Mouse (Mus musculus) midbrain, embryonic 13.5 days (tissue): ENCODE results near the gene Junb. TPM values are rescaled to one million over a fixed set of nuclear protein-coding genes. Genes with fewer than 3 reads are reported as not detected.
A peak's percentile ranks its signal among the peaks of the same experiment; 100 is the strongest.

Source experiments
- ATAC-seq: fragments of 200-750 bp; cut with Nextera tagmentation; 2 replicates; pipeline ENCODE4 v1.8.0; 2017; ENCODE audit warnings: mild to moderate bottlenecking, moderate TSS enrichment, moderate library complexity
- H3K27ac ChIP-seq: fragments of 300-500 bp; sonication (generic); 2 replicates; pipeline ENCODE4 v1.5.1; 2015; ENCODE audit warnings: inconsistent platforms, mild to moderate bottlenecking, moderate library complexity
- H3K27me3 ChIP-seq: fragments of 300-500 bp; sonication (generic); 2 replicates; pipeline ENCODE4 v1.6.1; 2015; ENCODE audit warnings: mild to moderate bottlenecking, inconsistent platforms
- H3K36me3 ChIP-seq: fragments of 300-500 bp; sonication (generic); 2 replicates; pipeline ENCODE4 v1.6.1; 2015; ENCODE audit warnings: mild to moderate bottlenecking, inconsistent platforms
- H3K4me1 ChIP-seq: fragments of 300-500 bp; sonication (generic); replicated peaks from 2 replicates; pipeline ENCODE4 v1.6.1; 2015; ENCODE audit warnings: inconsistent platforms
- H3K4me2 ChIP-seq: fragments of 300-500 bp; sonication (generic); replicated peaks from 2 replicates; pipeline ENCODE4 v1.6.1; 2015; ENCODE audit warnings: moderate library complexity, mild to moderate bottlenecking, inconsistent platforms
- H3K4me3 ChIP-seq: fragments of 300-500 bp; sonication (generic); replicated peaks from 2 replicates; pipeline ENCODE4 v1.5.1; 2015; ENCODE audit warnings: mild to moderate bottlenecking, inconsistent platforms
- H3K9ac ChIP-seq: fragments of 300-500 bp; sonication (generic); replicated peaks from 2 replicates; pipeline ENCODE4 v1.6.1; 2015; ENCODE audit warnings: mild to moderate bottlenecking, inconsistent platforms
- H3K9me3 ChIP-seq: fragments of 300-500 bp; sonication (generic); 2 replicates; pipeline ENCODE4 v1.6.1; 2016; ENCODE audit warnings: mild to moderate bottlenecking, inconsistent platforms
- whole genome bisulfite sequencing: fragments of 180-500 bp; shearing (Covaris S2); methylation state at CpG from one replicate; pipeline ENCODE4 v1.1.7; 2015; 5-methylcytosine and 5-hydroxymethylcytosine counted together
- polyA plus RNA-seq: library from polyadenylated mRNA; unstranded; fragments of >200 nt; fragmentation: Nextera tagmentation; extraction: Ambion mirVana; gene quantifications from 2 replicates; pipeline ENCODE4 v1.2.1, GENCODE M21; 2015

The Junb gene
- polyA plus RNA-seq, 1 experiment from 2014 or later = 6.1 TPM

GRCm38 (mm10) chr8:84945235-84945632 lies 33.3 kb downstream of the Junb start:
- H3K4me3 ChIP-seq = peak overlapping the region; percentile 68
- peaks cover 34% of the 10 kb centered on the region for H3K4me1 ChIP-seq
- peak overlapping the region; percentile 76 for H3K9ac ChIP-seq
- peak; percentile 77 for ATAC-seq
- H3K4me2 ChIP-seq = peak overlapping the region; percentile 92
- WGBS = 2% methylated on average over 11 of the region's 11 CpGs
- peak overlapping the region; percentile 69 for H3K27ac ChIP-seq
- peaks cover 65% of the 10 kb centered on the region for H3K27me3 ChIP-seq
- H3K9me3 ChIP-seq = no peaks in the 10 kb centered on the region
- no peaks in the 10 kb centered on the region for H3K36me3 ChIP-seq

GRCm38 (mm10) chr8:84944478-84945160 lies 33.9 kb downstream of the Junb start:
- Histone ChIP-seq H3K4me2 (peak overlapping the region; percentile 92), H3K4me3 (peak overlapping the region; percentile 68), H3K27me3 (peaks cover 59% of the 10 kb centered on the region), H3K36me3 (no peaks in the 10 kb centered on the region), H3K4me1 (peaks cover 34% of the 10 kb centered on the region), H3K9me3 (no peaks in the 10 kb centered on the region), H3K27ac (no peak overlapping the region), H3K9ac (no peak overlapping the region)
- 2% methylated on average over 26 of the region's 26 CpGs for WGBS
- ATAC-seq = peak; percentile 13; the same call in 1 of the 2 replicates

- Histone ChIP-seq H3K27ac (no peak overlapping the region), H3K36me3 (no peaks in the 10 kb centered on the region), H3K9ac (no peak overlapping the region), H3K4me1 (peaks cover 34% of the 10 kb centered on the region), H3K4me2 (no peak overlapping the region), H3K27me3 (peaks cover 55% of the 10 kb centered on the region), H3K4me3 (no peak overlapping the region), H3K9me3 (no peaks in the 10 kb centered on the region)
- WGBS = 21% methylated on average over 4 of the region's 4 CpGs
- no peak for ATAC-seq
These were observed 34.8 kb downstream of the Junb start for GRCm38 (mm10) chr8:84943699-84944098.

GRCm38 (mm10) chr8:84937620-84938485 lies 40.7 kb downstream of the Junb start:
- peak overlapping the region; percentile 97 for H3K27ac ChIP-seq
- H3K27me3 ChIP-seq = peaks cover 23% of the 10 kb centered on the region
- no peaks in the 10 kb centered on the region for H3K9me3 ChIP-seq
- peaks cover 38% of the 10 kb centered on the region for H3K4me1 ChIP-seq
- peak overlapping the region; percentile 89 for H3K4me3 ChIP-seq
- WGBS = 69% methylated on average over 13 of the region's 13 CpGs
- peaks cover 6% of the 10 kb centered on the region for H3K36me3 ChIP-seq
- no peak for ATAC-seq
- H3K9ac ChIP-seq = peak overlapping the region; percentile 98
- peak overlapping the region; percentile 73 for H3K4me2 ChIP-seq

- Histone ChIP-seq H3K9ac (peak within 1 kb of the TSS; percentile 98), H3K4me2 (peak within 1 kb of the TSS; percentile 73), H3K27me3 (peaks cover 24% of the 10 kb centered on the region), H3K27ac (peak within 1 kb of the TSS; percentile 97), H3K4me1 (peaks cover 38% of the 10 kb centered on the region), H3K9me3 (no peaks in the 10 kb centered on the region), H3K4me3 (peak within 1 kb of the TSS; percentile 89), H3K36me3 (peaks cover 14% of the 10 kb centered on the region)
- WGBS = under 1% methylated on average over 49 of the region's 50 CpGs
- ATAC-seq = peak; percentile 73
These were observed 41.5 kb downstream of the Junb start, which contains the start of gene Mast1 for GRCm38 (mm10) chr8:84936962-84937546. Gene Mast1, minus strand, starts transcription at chr8:84937359.

GRCm38 (mm10) chr8:84936041-84936961 lies 42.2 kb downstream of the Junb start:
- H3K4me2 ChIP-seq = peak overlapping the region; percentile 73
- H3K4me3 ChIP-seq = peak overlapping the region; percentile 89
- WGBS = 14% methylated on average over 23 of the region's 23 CpGs
- peaks cover 38% of the 10 kb centered on the region for H3K4me1 ChIP-seq
- ATAC-seq = peak; percentile 59
- peaks cover 26% of the 10 kb centered on the region for H3K27me3 ChIP-seq
- peaks cover 21% of the 10 kb centered on the region for H3K36me3 ChIP-seq
- no peaks in the 10 kb centered on the region for H3K9me3 ChIP-seq
- peak overlapping the region; percentile 97 for H3K27ac ChIP-seq
- H3K9ac ChIP-seq = peak overlapping the region; percentile 98

- Histone ChIP-seq H3K27ac (peak overlapping the region; percentile 97), H3K27me3 (peaks cover 31% of the 10 kb centered on the region), H3K4me2 (peak overlapping the region; percentile 73), H3K9me3 (no peaks in the 10 kb centered on the region), H3K9ac (peak overlapping the region; percentile 98), H3K4me1 (peaks cover 38% of the 10 kb centered on the region), H3K36me3 (peaks cover 26% of the 10 kb centered on the region), H3K4me3 (peak overlapping the region; percentile 89)
- ATAC-seq = peak; percentile 21
- WGBS = 4% methylated on average over 14 of the region's 14 CpGs
These were observed 43.0 kb downstream of the Junb start for GRCm38 (mm10) chr8:84935489-84935888.

GRCm38 (mm10) chr8:84934860-84935259 lies 43.7 kb downstream of the Junb start:
- ATAC-seq = peak; percentile 82
- peaks cover 32% of the 10 kb centered on the region for H3K36me3 ChIP-seq
- H3K4me3 ChIP-seq = peak overlapping the region; percentile 89
- H3K27me3 ChIP-seq = peaks cover 37% of the 10 kb centered on the region
- H3K4me2 ChIP-seq = peak overlapping the region; percentile 73
- WGBS = 1% methylated on average over 15 of the region's 15 CpGs
- H3K27ac ChIP-seq = peak overlapping the region; percentile 97
- H3K4me1 ChIP-seq = peaks cover 38% of the 10 kb centered on the region
- peak overlapping the region; percentile 98 for H3K9ac ChIP-seq
- no peaks in the 10 kb centered on the region for H3K9me3 ChIP-seq

- peaks cover 44% of the 10 kb centered on the region for H3K4me1 ChIP-seq
- no peaks in the 10 kb centered on the region for H3K9me3 ChIP-seq
- no peak overlapping the region; the same call in 1 of the 2 replicates for H3K9ac ChIP-seq
- peaks cover 44% of the 10 kb centered on the region for H3K27me3 ChIP-seq
- ATAC-seq = no peak
- peak overlapping the region; percentile 97; the same call in 1 of the 2 replicates for H3K27ac ChIP-seq
- WGBS = 83% methylated on average over 16 of the region's 16 CpGs
- peak overlapping the region; percentile 89 for H3K4me3 ChIP-seq
- H3K36me3 ChIP-seq = peaks cover 32% of the 10 kb centered on the region
- H3K4me2 ChIP-seq = peak overlapping the region; percentile 73
These were observed 44.6 kb downstream of the Junb start for GRCm38 (mm10) chr8:84933767-84934559.

GRCm38 (mm10) chr8:84930582-84930981 lies 47.9 kb downstream of the Junb start:
- 93% methylated on average over 13 of the region's 13 CpGs for WGBS
- Histone ChIP-seq H3K27ac (no peak overlapping the region), H3K36me3 (peaks cover 56% of the 10 kb centered on the region), H3K27me3 (peaks cover 41% of the 10 kb centered on the region), H3K9ac (no peak overlapping the region), H3K4me1 (peaks cover 35% of the 10 kb centered on the region), H3K4me3 (no peak overlapping the region), H3K9me3 (no peaks in the 10 kb centered on the region), H3K4me2 (no peak overlapping the region)
- ATAC-seq = no peak
